Mouse (Mus musculus) ES-Bruce4 (cell line): ENCODE measurements around the gene Rptn.

Experiments
- CTCF ChIP-seq: IDR thresholded peaks from one replicate; pipeline ENCODE4 v1.8.1; 2011; ENCODE audit warnings: low read depth, low read length
- EP300 ChIP-seq: IDR thresholded peaks from 2 replicates; pipeline ENCODE4 v1.6.1; 2011; ENCODE audit warnings: low read depth, low read length; ENCODE audit not compliant: insufficient read depth
- POLR2A ChIP-seq: IDR thresholded peaks from one replicate; pipeline ENCODE4 v1.8.1; 2011; ENCODE audit warnings: low read length; ENCODE audit not compliant: insufficient read depth

DNA sequence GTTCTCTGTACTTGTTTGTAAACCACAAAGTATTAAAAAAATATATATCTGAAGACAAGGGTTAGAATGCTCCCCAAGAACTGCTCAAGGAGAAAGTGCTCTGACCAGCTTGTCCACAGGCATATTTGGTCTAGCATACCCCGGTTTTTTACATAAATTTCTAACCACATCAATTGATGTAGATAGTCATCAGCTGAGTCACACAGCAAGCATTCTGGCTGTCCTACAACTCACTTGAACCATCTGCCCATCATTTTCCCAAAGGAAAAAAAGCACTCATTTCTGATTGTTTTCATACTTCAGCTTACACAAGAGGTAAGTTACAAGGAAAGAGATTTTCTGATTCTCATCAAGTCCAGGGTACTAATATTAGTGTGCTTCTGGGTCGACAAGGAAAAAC is 46.6 kb upstream of the Rptn start:
- TF ChIP-seq CTCF (no peak), POLR2A (no peak), EP300 (no peak)
